Mouse (Mus musculus) lung, postnatal 0 days (tissue): ENCODE measurements at regions not wholly inside any gene's neighbourhood (a gene's known extent, or its start where the extent isn't known, plus 50 kb on each side); places are given as distances from the start of the nearest gene placed in this dataset.
"Not testable (repeated sequence)": the region's sequence is repeated elsewhere in the genome, so short reads cannot be mapped to it uniquely, and the experiment has no call there.

Source experiments
- ATAC-seq: fragments of 200-750 bp; cut with Nextera tagmentation; 2 replicates; pipeline ENCODE4 v1.8.0; 2017; ENCODE audit warnings: moderate library complexity
- DNase-seq: peaks from one replicate; pipeline ENCODE4 v3.0.0-alpha.2; 2016; ENCODE audit warnings: low spot score
- H3K27ac ChIP-seq: fragments of 300-500 bp; sonication (generic); 2 replicates; pipeline ENCODE4 v1.5.1; 2014; ENCODE audit warnings: antibody characterized with exemption, mild to moderate bottlenecking, low read length, mixed read lengths
- H3K27me3 ChIP-seq: fragments of 300-500 bp; sonication (generic); replicated peaks from 2 replicates; pipeline ENCODE4 v1.6.1; 2014; ENCODE audit warnings: low read length, mixed read lengths; ENCODE audit not compliant: insufficient read depth
- H3K36me3 ChIP-seq: fragments of 300-500 bp; sonication (generic); 2 replicates; pipeline ENCODE4 v1.6.1; 2014; ENCODE audit warnings: low read length, mixed read lengths; ENCODE audit not compliant: insufficient read depth
- H3K4me1 ChIP-seq: fragments of 300-500 bp; sonication (generic); 2 replicates; pipeline ENCODE4 v1.6.1; 2014; ENCODE audit warnings: antibody characterized with exemption, low read depth, low read length, mixed read lengths; ENCODE audit not compliant: insufficient read depth
- H3K4me2 ChIP-seq: fragments of 300-500 bp; sonication (generic); replicated peaks from 2 replicates; pipeline ENCODE4 v1.6.1; 2014; ENCODE audit warnings: low read depth, mild to moderate bottlenecking, low read length, moderate library complexity, mixed read lengths
- H3K4me3 ChIP-seq: fragments of 300-500 bp; sonication (generic); 2 replicates; pipeline ENCODE4 v1.5.1; 2014; ENCODE audit warnings: low read depth, low read length
- H3K9ac ChIP-seq: fragments of 300-500 bp; sonication (generic); replicated peaks from 2 replicates; pipeline ENCODE4 v1.6.1; 2014; ENCODE audit warnings: low read depth, mild to moderate bottlenecking
- H3K9me3 ChIP-seq: fragments of 300-500 bp; sonication (generic); 2 replicates; pipeline ENCODE4 v1.6.1; 2016; ENCODE audit warnings: low read length, mixed read lengths
- WGBS: fragments of 180-500 bp; shearing (Covaris S2); extraction: QIAGEN DNeasy Blood & Tissue Kit; methylation state at CpG from one replicate; pipeline ENCODE4 v1.1.7; 2014; 5-methylcytosine and 5-hydroxymethylcytosine counted together

- H3K4me2 ChIP-seq, H3K9ac ChIP-seq, H3K9me3 ChIP-seq, H3K4me3 ChIP-seq, H3K27me3 ChIP-seq, DNase-seq, H3K4me1 ChIP-seq, H3K27ac ChIP-seq, H3K36me3 ChIP-seq: not testable (repeated sequence)
- ATAC-seq: peak; percentile 21; the same call in 1 of the 2 replicates
- 4% methylated on average over 19 of the region's 52 CpGs for WGBS
Measured at GRCm38 (mm10) chr17:6489926-6490564, 60.1 kb downstream of the Dynlt1b start.

GRCm38 (mm10) chr17:6490565-6490935, 60.6 kb downstream of the Dynlt1b start:
- H3K27me3 ChIP-seq, H3K4me2 ChIP-seq, H3K9me3 ChIP-seq, H3K4me1 ChIP-seq, H3K27ac ChIP-seq, H3K36me3 ChIP-seq, H3K4me3 ChIP-seq, DNase-seq, H3K9ac ChIP-seq: not testable (repeated sequence)
- ATAC-seq: peak; percentile 39
- WGBS: no CpG with 5 or more reads among the region's 15 CpGs

- H3K9me3 ChIP-seq, H3K27ac ChIP-seq, H3K27me3 ChIP-seq, H3K4me1 ChIP-seq, H3K9ac ChIP-seq, DNase-seq, ATAC-seq, H3K36me3 ChIP-seq, H3K4me3 ChIP-seq, H3K4me2 ChIP-seq: not testable (repeated sequence)
- 23% methylated on average over 19 of the region's 19 CpGs for WGBS
Measured at GRCm38 (mm10) chr17:6492501-6492900, 62.6 kb downstream of the Dynlt1b start.

GRCm38 (mm10) chr17:6492950-6493349, 63.0 kb downstream of the Dynlt1b start:
- H3K36me3 ChIP-seq, H3K4me1 ChIP-seq, DNase-seq, H3K27me3 ChIP-seq, H3K9me3 ChIP-seq, H3K4me2 ChIP-seq, H3K4me3 ChIP-seq, H3K27ac ChIP-seq, H3K9ac ChIP-seq, ATAC-seq: not testable (repeated sequence)
- 33% methylated on average over 21 of the region's 23 CpGs for WGBS

- H3K4me2 ChIP-seq, ATAC-seq, H3K9ac ChIP-seq, H3K4me3 ChIP-seq, H3K4me1 ChIP-seq, H3K27me3 ChIP-seq, H3K27ac ChIP-seq, DNase-seq, H3K36me3 ChIP-seq, H3K9me3 ChIP-seq: not testable (repeated sequence)
- 87% methylated on average over 9 of the region's 9 CpGs for WGBS
Measured at GRCm38 (mm10) chr17:6496491-6496890, 66.6 kb downstream of the Dynlt1b start.

- ATAC-seq, H3K27me3 ChIP-seq, H3K36me3 ChIP-seq, H3K9me3 ChIP-seq, H3K4me1 ChIP-seq, DNase-seq, H3K27ac ChIP-seq, H3K4me3 ChIP-seq, H3K9ac ChIP-seq, H3K4me2 ChIP-seq: not testable (repeated sequence)
- WGBS: 92% methylated on average over 4 of the region's 6 CpGs
Measured at GRCm38 (mm10) chr17:6502676-6503075, 72.8 kb downstream of the Dynlt1b start.

- ATAC-seq, H3K4me3 ChIP-seq, H3K27ac ChIP-seq, H3K4me1 ChIP-seq, H3K27me3 ChIP-seq, H3K4me2 ChIP-seq, H3K36me3 ChIP-seq, H3K9ac ChIP-seq, H3K9me3 ChIP-seq, DNase-seq: not testable (repeated sequence)
- whole genome bisulfite sequencing: 69% methylated on average over 6 of the region's 6 CpGs
Measured at GRCm38 (mm10) chr17:6505896-6506295, 76.0 kb downstream of the Dynlt1b start.

- H3K27me3 ChIP-seq, H3K4me2 ChIP-seq, H3K27ac ChIP-seq, H3K4me1 ChIP-seq, DNase-seq, H3K4me3 ChIP-seq, H3K9ac ChIP-seq, H3K9me3 ChIP-seq, H3K36me3 ChIP-seq: not testable (repeated sequence)
- ATAC-seq: 0 out of 2 replicates have a peak, but pooled peaks have one; percentile 16
- 76% methylated on average over 4 of the region's 8 CpGs for WGBS
Measured at GRCm38 (mm10) chr17:6515128-6515527, 85.2 kb downstream of the Dynlt1b start.

- H3K9me3 ChIP-seq, H3K4me1 ChIP-seq, DNase-seq, H3K9ac ChIP-seq, H3K4me3 ChIP-seq, ATAC-seq, H3K27me3 ChIP-seq, H3K36me3 ChIP-seq, H3K27ac ChIP-seq, H3K4me2 ChIP-seq: not testable (repeated sequence)
- WGBS: 60% methylated on average over 5 of the region's 6 CpGs
Measured at GRCm38 (mm10) chr17:6519107-6519506, 82.4 kb upstream of the Dynlt1c start.

GRCm38 (mm10) chr17:6520001-6520400, 81.5 kb upstream of the Dynlt1c start:
- not testable (repeated sequence) for H3K36me3 ChIP-seq, H3K27me3 ChIP-seq, DNase-seq, H3K27ac ChIP-seq, H3K9me3 ChIP-seq, H3K9ac ChIP-seq, H3K4me3 ChIP-seq, H3K4me1 ChIP-seq, H3K4me2 ChIP-seq
- ATAC-seq: 0 out of 2 replicates have a peak, but pooled peaks have one; percentile 23
- WGBS: 74% methylated on average over 2 of the region's 2 CpGs
